Mouse (Mus musculus) limb, embryonic 14.5 days (tissue): Measurements from ENCODE around the gene Mcl1. TPM values are rescaled to one million over a fixed set of nuclear protein-coding genes. Genes with fewer than 3 reads are reported as not detected.

Experiments
- ATAC-seq: fragments of 200-750 bp; cut with Nextera tagmentation; 2 replicates; pipeline ENCODE4 v1.8.0; 2017; ENCODE audit warnings: low read depth, moderate number of reproducible peaks, moderate TSS enrichment; ENCODE audit not compliant: low FRiP score
- DNase-seq: peaks from one replicate; pipeline ENCODE4 v3.0.0-alpha.2; 2015; ENCODE audit warnings: low spot score
- H3K27ac ChIP-seq: fragments of 300-500 bp; sonication (generic); replicated peaks from 2 replicates; pipeline ENCODE4 v1.5.1; 2014; ENCODE audit warnings: low read depth, mild to moderate bottlenecking, low read length, moderate library complexity, mixed read lengths
- H3K27me3 ChIP-seq: fragments of 300-500 bp; sonication (generic); 2 replicates; pipeline ENCODE4 v1.6.1; 2014; ENCODE audit warnings: low read length, mixed read lengths; ENCODE audit not compliant: control insufficient read depth, insufficient read depth
- H3K36me3 ChIP-seq: fragments of 300-500 bp; sonication (generic); 2 replicates; pipeline ENCODE4 v1.6.1; 2014; ENCODE audit warnings: mild to moderate bottlenecking, low read length, moderate library complexity, mixed read lengths; ENCODE audit not compliant: control insufficient read depth, insufficient read depth
- H3K4me1 ChIP-seq: fragments of 300-500 bp; sonication (generic); 2 replicates; pipeline ENCODE4 v1.6.1; 2014; ENCODE audit warnings: antibody characterized with exemption, low read length, mixed read lengths; ENCODE audit not compliant: control insufficient read depth, insufficient read depth
- H3K4me2 ChIP-seq: fragments of 300-500 bp; sonication (generic); replicated peaks from 2 replicates; pipeline ENCODE4 v1.6.1; 2014; ENCODE audit warnings: low read depth, mild to moderate bottlenecking, low read length, moderate library complexity; ENCODE audit not compliant: severe bottlenecking
- H3K4me3 ChIP-seq: fragments of 300-500 bp; sonication (generic); replicated peaks from 2 replicates; pipeline ENCODE4 v1.5.1; 2014; ENCODE audit warnings: low read length
- H3K9ac ChIP-seq: fragments of 300-500 bp; sonication (generic); 2 replicates; pipeline ENCODE4 v1.6.1; 2014; ENCODE audit warnings: mild to moderate bottlenecking, low read depth, low read length, moderate library complexity; ENCODE audit not compliant: severe bottlenecking
- H3K9me3 ChIP-seq: fragments of 300-500 bp; sonication (generic); 2 replicates; pipeline ENCODE4 v1.6.1; 2016; ENCODE audit warnings: low read length; ENCODE audit not compliant: control insufficient read depth
- POLR2A ChIP-seq: fragments of 200-500 bp; IDR thresholded peaks from 2 replicates; pipeline ENCODE4 v1.8.0; 2012; ENCODE audit warnings: inconsistent platforms, mild to moderate bottlenecking, moderate library complexity, borderline replicate concordance; ENCODE audit not compliant: insufficient read depth, insufficient read length; ENCODE audit errors: extremely low read depth
- WGBS: fragments of 180-500 bp; shearing (Covaris S2); extraction: QIAGEN DNeasy Blood & Tissue Kit; methylation state at CpG from one replicate; pipeline ENCODE4 v1.1.7; 2014; 5-methylcytosine and 5-hydroxymethylcytosine counted together
- polyA plus RNA-seq, 2 experiments: library from polyadenylated mRNA; depleted of rRNA in 1 of 2; stranded (reverse) in 1 of 2; unstranded in 1 of 2; fragments of >200 nt; fragmentation: Nextera tagmentation in 1 of 2; extraction: Ambion mirVana in 1 of 2; gene quantifications; 2 replicates each; pipeline versions ENCODE4 v1.2.1 to v1.2.3; 2012 to 2014

The Mcl1 gene
- polyA plus RNA-seq, 2 experiments = 64.5 to 67.8 TPM

DNA sequence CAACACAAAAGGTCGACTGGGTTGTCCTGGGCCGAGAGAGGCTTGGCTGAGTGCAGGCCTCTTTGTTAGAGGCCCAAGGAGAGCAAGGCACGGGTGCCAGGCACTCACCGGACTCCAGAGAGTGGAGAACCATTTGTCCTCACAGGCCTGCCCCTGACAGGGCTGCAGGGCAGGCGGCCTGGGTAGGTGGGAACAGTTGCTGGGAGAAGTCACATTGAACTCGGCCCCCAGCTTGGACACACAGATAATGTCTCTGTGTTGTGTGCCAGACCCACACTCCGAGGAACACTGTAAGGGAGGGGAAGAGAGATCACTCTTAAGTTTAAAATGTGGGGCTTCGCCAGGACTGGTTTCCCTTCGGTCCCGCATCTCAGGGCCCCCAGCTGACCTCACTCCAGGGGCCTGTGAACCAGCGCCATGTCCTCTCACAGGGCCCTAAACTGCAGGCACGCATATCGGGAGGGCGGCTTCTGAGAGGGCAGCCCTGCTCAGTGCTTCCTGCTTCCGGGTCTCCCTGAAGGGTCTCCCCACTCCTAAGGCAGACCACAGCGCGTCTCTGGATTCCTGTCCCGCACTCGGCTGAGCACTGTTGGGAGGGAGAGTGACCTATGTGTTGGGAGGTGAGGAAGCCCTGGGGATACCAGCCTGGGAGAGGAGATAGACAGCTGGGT lies 19.0 kb downstream of the Mcl1 start:
- Histone ChIP-seq H3K4me1 (peaks cover 41% of the 10 kb centered on the region), H3K27ac (no peak overlapping the region), H3K9me3 (no peaks in the 10 kb centered on the region), H3K4me2 (no peak overlapping the region), H3K9ac (no peak overlapping the region), H3K4me3 (no peak overlapping the region), H3K27me3 (no peaks in the 10 kb centered on the region), H3K36me3 (no peaks in the 10 kb centered on the region; the same call in 1 of the 2 replicates)
- 80% methylated on average over 18 of the region's 19 CpGs for WGBS
- no peak for DNase-seq
- no peak for ATAC-seq
- no peak for TF ChIP-seq POLR2A

DNA sequence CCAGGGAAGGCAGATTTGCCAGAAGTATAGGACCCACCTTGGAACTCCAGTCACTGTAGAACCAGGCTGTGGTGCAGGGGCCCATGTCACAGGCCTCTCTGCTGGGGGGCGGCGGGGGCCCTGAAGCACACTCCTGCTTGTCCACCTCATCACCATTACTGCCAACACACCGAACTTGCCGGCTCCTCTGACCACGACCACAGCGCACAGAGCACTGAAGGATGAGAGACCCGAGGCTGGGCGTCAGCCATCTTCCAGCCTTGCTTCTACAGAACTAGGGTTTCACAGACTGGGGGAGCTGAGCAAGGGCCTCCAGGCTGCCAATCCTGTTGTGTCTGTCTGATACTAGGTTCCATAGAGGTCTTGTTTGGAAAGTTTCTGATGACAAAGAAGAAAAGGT lies 21.0 kb downstream of the Mcl1 start:
- 90% methylated on average over 8 of the region's 8 CpGs for whole genome bisulfite sequencing
- Histone ChIP-seq H3K9ac (no peak overlapping the region), H3K36me3 (no peaks in the 10 kb centered on the region; the same call in 1 of the 2 replicates), H3K27ac (no peak overlapping the region), H3K9me3 (no peaks in the 10 kb centered on the region), H3K4me3 (no peak overlapping the region), H3K4me1 (peaks cover 21% of the 10 kb centered on the region), H3K4me2 (no peak overlapping the region), H3K27me3 (no peaks in the 10 kb centered on the region)
- no peak for DNase-seq
- TF ChIP-seq POLR2A = no peak
- no peak for ATAC-seq

DNA sequence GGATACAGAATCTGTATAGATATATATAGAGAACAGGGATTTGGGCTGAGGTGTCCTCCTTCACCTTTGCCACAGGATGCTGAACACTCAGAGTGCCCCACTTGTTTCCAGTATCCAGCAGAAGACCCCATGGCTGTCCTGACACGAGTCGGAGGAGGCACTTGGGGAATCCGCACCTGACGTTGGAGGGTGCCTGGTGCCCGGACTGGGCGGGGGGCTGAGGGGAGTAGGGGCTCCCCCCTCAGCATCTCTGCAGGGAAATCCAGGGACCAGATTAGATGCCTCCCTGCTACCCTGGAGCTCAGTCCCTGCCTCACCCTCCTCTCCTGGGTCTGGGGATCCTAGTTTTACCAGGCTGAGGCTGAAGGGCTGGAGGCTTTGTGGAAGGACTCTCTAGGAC lies 22.1 kb downstream of the Mcl1 start:
- Histone ChIP-seq H3K4me2 (no peak overlapping the region), H3K27ac (no peak overlapping the region), H3K36me3 (no peaks in the 10 kb centered on the region; the same call in 1 of the 2 replicates), H3K4me3 (no peak overlapping the region), H3K9ac (no peak overlapping the region), H3K4me1 (peaks cover 9% of the 10 kb centered on the region), H3K27me3 (no peaks in the 10 kb centered on the region), H3K9me3 (no peaks in the 10 kb centered on the region)
- DNase-seq (no peak), ATAC-seq (no peak)
- no peak for TF ChIP-seq POLR2A
- 78% methylated on average over 6 of the region's 6 CpGs for WGBS

DNA sequence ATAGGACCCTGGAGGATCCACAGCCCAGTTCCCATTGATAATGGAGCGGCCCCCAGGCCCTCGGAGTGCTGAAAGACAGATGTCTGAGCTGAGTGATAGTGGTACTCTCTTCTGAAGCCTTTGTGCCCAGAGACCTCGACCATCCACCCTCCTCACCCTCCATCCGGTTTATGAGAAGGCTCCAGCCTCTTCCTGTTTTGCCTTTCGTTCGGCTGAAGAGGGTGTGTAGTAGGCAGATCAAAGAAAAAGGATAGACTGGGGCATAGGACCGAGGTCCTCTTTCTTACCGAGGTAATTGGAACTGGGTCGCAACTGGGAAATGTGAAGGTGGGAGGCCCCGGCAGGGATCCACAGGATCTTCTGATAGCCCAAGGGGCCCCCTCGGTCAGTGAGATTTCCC lies 22.8 kb downstream of the Mcl1 start:
- DNase-seq = no peak
- Histone ChIP-seq H3K9me3 (no peaks in the 10 kb centered on the region), H3K27ac (no peak overlapping the region), H3K36me3 (no peaks in the 10 kb centered on the region; the same call in 1 of the 2 replicates), H3K4me1 (peaks cover 7% of the 10 kb centered on the region), H3K9ac (no peak overlapping the region), H3K4me3 (no peak overlapping the region), H3K4me2 (no peak overlapping the region), H3K27me3 (no peaks in the 10 kb centered on the region)
- no peak for ATAC-seq
- 33% methylated on average over 11 of the region's 11 CpGs for WGBS
- TF ChIP-seq POLR2A = no peak

DNA sequence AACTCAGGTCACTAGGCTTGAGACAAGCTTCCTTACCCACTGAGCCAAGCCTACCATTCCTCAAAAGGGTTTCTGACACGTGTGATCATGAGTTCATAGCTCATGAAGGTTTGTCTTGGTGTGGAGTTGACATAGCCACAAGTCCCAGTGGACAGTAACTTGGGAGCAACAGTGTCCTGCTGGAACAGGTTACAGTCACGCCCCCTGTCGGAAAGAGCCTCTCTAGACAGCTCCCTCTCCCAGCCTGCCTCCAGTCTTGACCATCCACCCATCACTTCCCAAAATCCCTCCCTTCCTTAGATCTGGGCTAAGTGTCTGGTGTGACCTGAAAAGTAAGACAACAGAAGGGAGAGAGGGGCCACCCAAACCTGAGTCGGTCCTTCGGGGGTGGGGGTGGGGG lies 24.3 kb downstream of the Mcl1 start:
- no peak for ATAC-seq
- peaks cover 20% of the 10 kb centered on the region for H3K4me1 ChIP-seq

DNA sequence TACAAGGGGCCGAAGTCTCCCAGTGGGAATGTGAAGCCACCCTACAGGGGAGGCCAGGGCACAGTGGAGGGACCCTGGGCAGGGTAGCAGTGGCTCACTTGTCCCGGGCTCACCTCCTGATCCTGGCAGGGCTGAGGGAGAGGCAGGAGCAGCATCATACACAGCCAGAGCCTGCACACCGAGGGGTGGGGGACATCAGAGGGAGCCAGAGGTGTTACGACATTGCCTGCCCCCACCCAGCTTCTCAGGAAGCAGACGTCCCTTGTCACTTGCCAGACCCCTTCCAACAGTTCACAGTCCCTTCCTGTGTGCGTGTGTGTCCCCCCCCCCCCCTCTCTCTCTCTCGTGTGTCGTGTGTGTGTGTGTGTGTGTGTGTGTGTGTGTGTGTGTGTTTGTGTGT lies 26.3 kb downstream of the Mcl1 start:
- no peak for ATAC-seq
- 49% methylated on average over 5 of the region's 8 CpGs for WGBS
- H3K36me3 ChIP-seq = no peaks in the 10 kb centered on the region
- no peak overlapping the region for H3K4me2 ChIP-seq
- H3K4me1 ChIP-seq = peaks cover 30% of the 10 kb centered on the region
- H3K9me3 ChIP-seq = no peaks in the 10 kb centered on the region
- no peak for TF ChIP-seq POLR2A
- no peaks in the 10 kb centered on the region for H3K27me3 ChIP-seq
- no peak overlapping the region for H3K4me3 ChIP-seq
- no peak overlapping the region for H3K9ac ChIP-seq
- H3K27ac ChIP-seq = no peak overlapping the region
- no peak for DNase-seq

More for the DNA sequence above, 24.3 kb downstream of the Mcl1 start:
- no peaks in the 10 kb centered on the region for H3K9me3 ChIP-seq
- H3K4me3 ChIP-seq = no peak overlapping the region
- no peak overlapping the region for H3K9ac ChIP-seq
- H3K27me3 ChIP-seq = no peaks in the 10 kb centered on the region
- DNase-seq = no peak
- WGBS = 67% methylated on average over 5 of the region's 5 CpGs
- H3K4me2 ChIP-seq = no peak overlapping the region
- no peaks in the 10 kb centered on the region for H3K36me3 ChIP-seq
- no peak for TF ChIP-seq POLR2A
- no peak overlapping the region for H3K27ac ChIP-seq
